Mouse (Mus musculus) embryonic fibroblast, embryonic 13.5 days (primary cell): ENCODE data around the gene Prpf18.

Experiments used
- CTCF ChIP-seq: IDR thresholded peaks from 2 replicates; pipeline ENCODE4 v1.5.1; 2011; ENCODE audit warnings: mild to moderate bottlenecking, control low read depth, low read length, moderate library complexity, borderline replicate concordance; ENCODE audit not compliant: insufficient read depth
- POLR2A ChIP-seq: IDR thresholded peaks from 2 replicates; pipeline ENCODE4 v1.6.1; 2011; ENCODE audit warnings: low read depth, mild to moderate bottlenecking, control low read depth, low read length, moderate library complexity

GRCm38 (mm10) chr2:4593878-4594387, 58.0 kb downstream of the Prpf18 start:
- TF ChIP-seq POLR2A (no peak), CTCF (no peak)
